Mouse (Mus musculus): ENCODE measurements around the gene Psmd13. TPM values are rescaled to one million over a fixed set of nuclear protein-coding genes. Genes with fewer than 3 reads are reported as not detected.

Psmd13 gene
- 201 TPM for polyA plus RNA-seq (2012; fragmentation: generic; extraction: Trizol)

GRCm38 (mm10) chr7:140881696-140882468 is at the start of gene Psmd13, which contains the start of gene Sirt3:
Gene Psmd13, plus strand, starts transcription at chr7:140881968.
Gene Sirt3, minus strand, starts transcription at chr7:140882309.
- Histone ChIP-seq H3ac (ENCODE audit: control insufficient read depth, insufficient read length) (peak within 1 kb of the TSS; percentile 40), H3K4me2 (ENCODE audit: low read depth) (peak within 1 kb of the TSS; percentile 99), H3K27me3 (ENCODE audit: control insufficient read depth, insufficient read depth, insufficient read length) (no peaks in the 10 kb centered on the region), H3K4me3 (peak within 1 kb of the TSS; percentile 98), H3K36me3 (ENCODE audit: control insufficient read depth, insufficient read depth) (peaks cover 10% of the 10 kb centered on the region), H3K79me2 (ENCODE audit: control insufficient read depth, insufficient read depth) (peaks cover 38% of the 10 kb centered on the region)
- TF ChIP-seq MYOD1 (IDR thresholded peaks at IDR 0.05; ENCODE audit: control insufficient read depth in 1 of 3, insufficient read length in 2 of 3, low read depth in 2 of 3): no peak
- TF ChIP-seq TCF12 (IDR thresholded peaks at IDR 0.05; ENCODE audit: insufficient read depth, poor library complexity, severe bottlenecking): no peak
- TF ChIP-seq POLR2A (IDR thresholded peaks at IDR 0.05; ENCODE audit: insufficient read length, low read depth): peak; percentile 95
- no peak for TF ChIP-seq REST (IDR thresholded peaks at IDR 0.05; ENCODE audit: insufficient read depth, insufficient read length)
- TF ChIP-seq E2F4 (IDR thresholded peaks at IDR 0.05; ENCODE audit: insufficient read depth): no peak
- TF ChIP-seq MAX (IDR thresholded peaks at IDR 0.05; ENCODE audit: low read depth): no peak
- TF ChIP-seq SRF (IDR thresholded peaks at IDR 0.05; ENCODE audit: control insufficient read depth, insufficient read length, low read depth): no peak
- TF ChIP-seq USF1 (IDR thresholded peaks at IDR 0.05; ENCODE audit: low read depth): peak; percentile 20
- no peak for TF ChIP-seq MYOG (IDR thresholded peaks at IDR 0.05; ENCODE audit: control insufficient read depth in 1 of 3, insufficient read depth in 1 of 3, insufficient read length in 2 of 3, low read depth in 2 of 3)
- peak; percentile 92 for TF ChIP-seq POLR2AphosphoS2 (IDR thresholded peaks at IDR 0.05; ENCODE audit: insufficient read length, low read depth)
- no peak for TF ChIP-seq CEBPB (IDR thresholded peaks at IDR 0.05; ENCODE audit: insufficient read depth, poor library complexity, severe bottlenecking)
- TF ChIP-seq TCF3 (IDR thresholded peaks at IDR 0.05; ENCODE audit: insufficient read length, low read depth): no peak

GRCm38 (mm10) chr7:140833341-140833740 is 48.4 kb upstream of the Psmd13 start:
- Histone ChIP-seq H3ac (ENCODE audit: control insufficient read depth, insufficient read length) (no peak overlapping the region), H3K4me2 (ENCODE audit: low read depth) (no peak overlapping the region), H3K4me3 (no peak overlapping the region), H3K27me3 (ENCODE audit: control insufficient read depth, insufficient read depth, insufficient read length) (no peaks in the 10 kb centered on the region), H3K79me2 (ENCODE audit: control insufficient read depth, insufficient read depth) (no peaks in the 10 kb centered on the region), H3K36me3 (ENCODE audit: control insufficient read depth, insufficient read depth) (no peaks in the 10 kb centered on the region)
- TF ChIP-seq POLR2AphosphoS2 (IDR thresholded peaks at IDR 0.05; ENCODE audit: insufficient read length, low read depth) (no peak), MYOG (IDR thresholded peaks at IDR 0.05; ENCODE audit: control insufficient read depth in 1 of 3, insufficient read depth in 1 of 3, insufficient read length in 2 of 3, low read depth in 2 of 3) (no peak), TCF3 (IDR thresholded peaks at IDR 0.05; ENCODE audit: insufficient read length, low read depth) (no peak), MAX (IDR thresholded peaks at IDR 0.05; ENCODE audit: low read depth) (no peak), POLR2A (IDR thresholded peaks at IDR 0.05; ENCODE audit: insufficient read length, low read depth) (no peak), CEBPB (IDR thresholded peaks at IDR 0.05; ENCODE audit: insufficient read depth, poor library complexity, severe bottlenecking) (no peak), SRF (IDR thresholded peaks at IDR 0.05; ENCODE audit: control insufficient read depth, insufficient read length, low read depth) (no peak), TCF12 (IDR thresholded peaks at IDR 0.05; ENCODE audit: insufficient read depth, poor library complexity, severe bottlenecking) (no peak), USF1 (IDR thresholded peaks at IDR 0.05; ENCODE audit: low read depth) (no peak), REST (IDR thresholded peaks at IDR 0.05; ENCODE audit: insufficient read depth, insufficient read length) (no peak), E2F4 (IDR thresholded peaks at IDR 0.05; ENCODE audit: insufficient read depth) (no peak), MYOD1 (IDR thresholded peaks at IDR 0.05; ENCODE audit: control insufficient read depth in 1 of 3, insufficient read length in 2 of 3, low read depth in 2 of 3) (no peak)

GRCm38 (mm10) chr7:140834968-140835757 is 46.6 kb upstream of the Psmd13 start, which contains the start of gene Urah:
Gene Urah, plus strand, starts transcription at chr7:140835018.
- Histone ChIP-seq H3K27me3 (ENCODE audit: control insufficient read depth, insufficient read depth, insufficient read length) (no peaks in the 10 kb centered on the region), H3K4me3 (no peak within 1 kb of the TSS)

GRCm38 (mm10) chr7:140835758-140836087 is 46.0 kb upstream of the Psmd13 start:
- Histone ChIP-seq H3K4me2 (ENCODE audit: low read depth) (no peak overlapping the region), H3ac (ENCODE audit: control insufficient read depth, insufficient read length) (no peak overlapping the region), H3K36me3 (ENCODE audit: control insufficient read depth, insufficient read depth) (no peaks in the 10 kb centered on the region), H3K4me3 (no peak overlapping the region), H3K79me2 (ENCODE audit: control insufficient read depth, insufficient read depth) (no peaks in the 10 kb centered on the region), H3K27me3 (ENCODE audit: control insufficient read depth, insufficient read depth, insufficient read length) (no peaks in the 10 kb centered on the region)
- TF ChIP-seq POLR2AphosphoS2 (IDR thresholded peaks at IDR 0.05; ENCODE audit: insufficient read length, low read depth) (no peak), TCF3 (IDR thresholded peaks at IDR 0.05; ENCODE audit: insufficient read length, low read depth) (no peak), MYOD1 (IDR thresholded peaks at IDR 0.05; ENCODE audit: control insufficient read depth in 1 of 3, insufficient read length in 2 of 3, low read depth in 2 of 3) (no peak), REST (IDR thresholded peaks at IDR 0.05; ENCODE audit: insufficient read depth, insufficient read length) (no peak)

More at GRCm38 (mm10) chr7:140834968-140835757, 46.6 kb upstream of the Psmd13 start, which contains the start of gene Urah:
- Histone ChIP-seq H3ac (ENCODE audit: control insufficient read depth, insufficient read length) (no peak within 1 kb of the TSS), H3K79me2 (ENCODE audit: control insufficient read depth, insufficient read depth) (no peaks in the 10 kb centered on the region), H3K36me3 (ENCODE audit: control insufficient read depth, insufficient read depth) (no peaks in the 10 kb centered on the region), H3K4me2 (ENCODE audit: low read depth) (no peak within 1 kb of the TSS)
- TF ChIP-seq MYOD1 (IDR thresholded peaks at IDR 0.05; ENCODE audit: control insufficient read depth in 1 of 3, insufficient read length in 2 of 3, low read depth in 2 of 3): no peak
- no peak for TF ChIP-seq CEBPB (IDR thresholded peaks at IDR 0.05; ENCODE audit: insufficient read depth, poor library complexity, severe bottlenecking)
- no peak for TF ChIP-seq POLR2A (IDR thresholded peaks at IDR 0.05; ENCODE audit: insufficient read length, low read depth)
- no peak for TF ChIP-seq REST (IDR thresholded peaks at IDR 0.05; ENCODE audit: insufficient read depth, insufficient read length)
- TF ChIP-seq USF1 (IDR thresholded peaks at IDR 0.05; ENCODE audit: low read depth): no peak
- no peak for TF ChIP-seq POLR2AphosphoS2 (IDR thresholded peaks at IDR 0.05; ENCODE audit: insufficient read length, low read depth)
- TF ChIP-seq MYOG (IDR thresholded peaks at IDR 0.05; ENCODE audit: control insufficient read depth in 1 of 3, insufficient read depth in 1 of 3, insufficient read length in 2 of 3, low read depth in 2 of 3): no peak

All from myocyte (in vitro differentiated cells).